Mouse (Mus musculus): ENCODE results near the gene Myo10. TPM values are rescaled to one million over a fixed set of nuclear protein-coding genes. Genes with fewer than 3 reads are reported as not detected.

The Myo10 gene
- polyA plus RNA-seq, 1 experiment from 2014 or later: 25.8 TPM

DNA sequence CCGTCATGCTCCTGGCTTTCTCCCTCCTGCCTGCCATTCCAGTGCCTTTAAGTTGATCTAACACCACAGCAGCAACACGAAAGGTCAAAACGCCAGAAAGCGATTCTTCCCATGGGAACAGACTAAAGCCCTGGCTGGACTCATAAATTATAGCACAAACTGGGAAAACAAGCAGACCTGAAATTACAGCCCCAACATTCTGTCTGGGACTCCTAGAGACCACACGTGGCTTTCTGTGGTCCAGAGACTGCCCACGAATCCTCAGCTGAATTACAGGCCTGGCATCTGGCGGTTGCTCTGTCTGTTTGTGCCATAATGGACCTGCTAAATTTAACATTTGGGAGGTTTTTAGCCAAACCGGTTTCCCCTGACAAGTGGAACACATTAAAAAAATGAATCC lies 171.8 kb downstream of the Myo10 start:
- no peaks in the 10 kb centered on the region for H3K27me3 ChIP-seq (ENCODE audit: insufficient read depth, low read length)
- H3K27ac ChIP-seq: no peak overlapping the region
- peaks cover 4% of the 10 kb centered on the region; the same call in 1 of the 2 replicates for H3K4me1 ChIP-seq (replicated peaks; ENCODE audit: insufficient read depth, low read length)
- 43% methylated on average over 8 of the region's 8 CpGs for WGBS
- H3K4me2 ChIP-seq (ENCODE audit: low read length): no peak overlapping the region
- H3K36me3 ChIP-seq (ENCODE audit: insufficient read depth, low read length): peaks cover 43% of the 10 kb centered on the region
- DNase-seq (ENCODE audit: low spot score) (peak; percentile 53), ATAC-seq (replicated peaks; ENCODE audit: low FRiP score, low read depth) (no peak)
- no peak overlapping the region for H3K4me3 ChIP-seq (replicated peaks; ENCODE audit: low read depth, low read length)
- no peaks in the 10 kb centered on the region for H3K9me3 ChIP-seq (replicated peaks; ENCODE audit: low read length)
- TF ChIP-seq CTCF (IDR thresholded peaks at IDR 0.05; ENCODE audit: low read depth): no peak
- H3K9ac ChIP-seq (ENCODE audit: low read depth, low read length): no peak overlapping the region

DNA sequence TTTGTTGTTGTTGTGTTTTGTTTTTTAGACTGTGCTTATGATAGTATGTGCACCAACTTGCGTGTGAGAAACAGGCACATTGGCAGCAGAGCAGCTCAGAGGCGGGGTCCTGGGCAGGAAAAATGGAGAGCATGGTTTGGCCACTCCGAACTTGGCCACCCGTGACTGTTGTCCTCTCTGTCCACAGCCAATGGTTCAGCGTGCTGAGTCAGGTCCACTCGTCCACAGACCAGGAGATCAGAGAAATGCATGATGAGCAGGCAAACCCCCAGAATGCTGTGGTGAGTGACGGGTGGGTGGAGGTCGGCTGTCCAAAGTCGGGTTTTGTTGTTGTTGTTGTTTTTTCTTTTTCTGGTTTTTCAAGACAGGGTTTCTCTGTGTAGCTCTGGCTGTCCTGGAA lies 173.2 kb downstream of the Myo10 start:
- Histone ChIP-seq H3K36me3 (ENCODE audit: insufficient read depth, low read length) (peaks cover 52% of the 10 kb centered on the region), H3K27me3 (ENCODE audit: insufficient read depth, low read length) (no peaks in the 10 kb centered on the region), H3K4me3 (replicated peaks; ENCODE audit: low read depth, low read length) (no peak overlapping the region), H3K9ac (ENCODE audit: low read depth, low read length) (no peak overlapping the region), H3K27ac (no peak overlapping the region), H3K9me3 (replicated peaks; ENCODE audit: low read length) (no peaks in the 10 kb centered on the region), H3K4me2 (ENCODE audit: low read length) (no peak overlapping the region), H3K4me1 (replicated peaks; ENCODE audit: insufficient read depth, low read length) (0 out of 2 replicates have a peak, but pooled peaks cover 4% of the 10 kb centered on the region)
- no peak for DNase-seq (ENCODE audit: low spot score)
- ATAC-seq (replicated peaks; ENCODE audit: low FRiP score, low read depth): no peak
- 90% methylated on average over 9 of the region's 9 CpGs for WGBS
- TF ChIP-seq CTCF (IDR thresholded peaks at IDR 0.05; ENCODE audit: low read depth): no peak

DNA sequence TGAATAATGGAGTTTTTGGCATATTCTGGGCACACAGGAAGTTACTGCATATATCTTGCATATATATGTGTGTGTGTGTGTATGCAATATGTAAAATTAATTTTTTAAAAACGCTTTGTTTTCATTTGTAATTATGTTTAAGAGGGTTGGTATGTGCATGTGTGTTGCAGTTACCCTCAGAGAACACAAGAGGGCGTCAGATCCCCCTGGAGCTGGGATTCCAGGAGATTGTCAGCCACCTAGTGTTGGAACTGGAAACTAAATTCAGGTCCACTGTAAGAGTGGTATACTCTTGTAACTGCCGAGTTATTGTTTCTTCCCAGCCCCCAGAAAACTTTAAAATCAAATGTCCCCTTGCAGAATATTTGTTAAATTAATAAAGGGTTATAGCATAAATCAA lies 174.0 kb downstream of the Myo10 start:
- ATAC-seq (replicated peaks; ENCODE audit: low FRiP score, low read depth) (no peak), DNase-seq (ENCODE audit: low spot score) (peak; percentile 81)
- 62% methylated on average over 3 of the region's 3 CpGs for WGBS
- no peak overlapping the region for H3K27ac ChIP-seq
- no peak overlapping the region for H3K4me3 ChIP-seq (replicated peaks; ENCODE audit: low read depth, low read length)
- no peak overlapping the region for H3K4me2 ChIP-seq (ENCODE audit: low read length)
- H3K9ac ChIP-seq (ENCODE audit: low read depth, low read length): no peak overlapping the region
- 0 out of 2 replicates have a peak, but pooled peaks cover 4% of the 10 kb centered on the region for H3K4me1 ChIP-seq (replicated peaks; ENCODE audit: insufficient read depth, low read length)
- H3K36me3 ChIP-seq (ENCODE audit: insufficient read depth, low read length): peaks cover 57% of the 10 kb centered on the region
- H3K27me3 ChIP-seq (ENCODE audit: insufficient read depth, low read length): no peaks in the 10 kb centered on the region
- no peaks in the 10 kb centered on the region for H3K9me3 ChIP-seq (replicated peaks; ENCODE audit: low read length)
- TF ChIP-seq CTCF (IDR thresholded peaks at IDR 0.05; ENCODE audit: low read depth): peak; percentile 98

DNA sequence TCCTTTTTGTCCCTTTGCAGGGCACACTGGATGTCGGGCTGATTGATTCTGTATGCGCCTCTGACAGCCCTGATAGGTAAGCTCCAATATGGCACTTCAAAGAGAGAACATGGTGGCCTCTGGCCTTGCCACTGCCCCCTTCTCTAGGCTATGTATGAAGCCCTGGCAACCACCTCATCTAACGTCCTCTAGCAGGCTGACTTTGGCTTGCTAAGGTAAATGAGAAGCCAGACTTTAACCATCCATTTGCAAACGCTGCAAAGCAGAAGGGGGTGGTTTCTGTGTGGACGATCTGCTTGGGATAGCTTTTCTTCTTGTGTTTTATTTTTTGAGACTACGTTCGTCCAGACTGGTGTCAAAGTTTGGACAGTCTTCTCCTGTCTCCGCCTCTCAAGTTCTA lies 174.9 kb downstream of the Myo10 start:
- no peak overlapping the region for H3K4me2 ChIP-seq (ENCODE audit: low read length)
- no peak for ATAC-seq (replicated peaks; ENCODE audit: low FRiP score, low read depth)
- H3K4me1 ChIP-seq (replicated peaks; ENCODE audit: insufficient read depth, low read length): 0 out of 2 replicates have a peak, but pooled peaks cover 4% of the 10 kb centered on the region
- no peak overlapping the region for H3K4me3 ChIP-seq (replicated peaks; ENCODE audit: low read depth, low read length)
- H3K27me3 ChIP-seq (ENCODE audit: insufficient read depth, low read length): no peaks in the 10 kb centered on the region
- H3K27ac ChIP-seq: no peak overlapping the region
- peaks cover 63% of the 10 kb centered on the region for H3K36me3 ChIP-seq (ENCODE audit: insufficient read depth, low read length)
- no peaks in the 10 kb centered on the region for H3K9me3 ChIP-seq (replicated peaks; ENCODE audit: low read length)
- no peak for TF ChIP-seq CTCF (IDR thresholded peaks at IDR 0.05; ENCODE audit: low read depth)
- WGBS: 81% methylated on average over 8 of the region's 8 CpGs
- no peak overlapping the region for H3K9ac ChIP-seq (ENCODE audit: low read depth, low read length)
- DNase-seq (ENCODE audit: low spot score): no peak

DNA sequence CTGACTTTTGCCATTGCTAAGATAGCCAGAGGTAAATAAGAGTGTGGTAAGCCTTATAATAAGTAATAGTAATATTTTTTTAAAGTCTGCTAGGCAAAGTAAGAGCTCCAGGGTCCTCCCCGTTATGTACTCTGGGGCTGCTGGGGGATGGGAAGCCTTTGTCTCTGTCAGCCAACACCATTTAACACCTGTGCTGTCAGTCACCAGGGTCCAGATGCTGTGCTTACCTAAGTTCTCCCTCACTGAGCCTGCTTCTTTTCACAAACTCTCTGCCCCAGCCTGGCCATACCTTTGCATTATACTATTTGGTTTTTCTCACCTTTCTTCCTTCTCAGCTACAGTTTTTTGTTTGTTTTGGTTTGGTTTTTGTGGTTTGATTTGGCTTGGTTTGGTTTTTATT lies 175.6 kb downstream of the Myo10 start:
- no peak for TF ChIP-seq CTCF (IDR thresholded peaks at IDR 0.05; ENCODE audit: low read depth)
- Histone ChIP-seq H3K4me1 (replicated peaks; ENCODE audit: insufficient read depth, low read length) (0 out of 2 replicates have a peak, but pooled peaks cover 4% of the 10 kb centered on the region), H3K9me3 (replicated peaks; ENCODE audit: low read length) (no peaks in the 10 kb centered on the region), H3K36me3 (ENCODE audit: insufficient read depth, low read length) (peaks cover 68% of the 10 kb centered on the region), H3K27ac (no peak overlapping the region), H3K4me3 (replicated peaks; ENCODE audit: low read depth, low read length) (no peak overlapping the region), H3K4me2 (ENCODE audit: low read length) (no peak overlapping the region), H3K27me3 (ENCODE audit: insufficient read depth, low read length) (no peaks in the 10 kb centered on the region), H3K9ac (ENCODE audit: low read depth, low read length) (no peak overlapping the region)
- 95% methylated on average over 1 of the region's 1 CpGs for WGBS
- ATAC-seq (replicated peaks; ENCODE audit: low FRiP score, low read depth) (no peak), DNase-seq (ENCODE audit: low spot score) (no peak)

DNA sequence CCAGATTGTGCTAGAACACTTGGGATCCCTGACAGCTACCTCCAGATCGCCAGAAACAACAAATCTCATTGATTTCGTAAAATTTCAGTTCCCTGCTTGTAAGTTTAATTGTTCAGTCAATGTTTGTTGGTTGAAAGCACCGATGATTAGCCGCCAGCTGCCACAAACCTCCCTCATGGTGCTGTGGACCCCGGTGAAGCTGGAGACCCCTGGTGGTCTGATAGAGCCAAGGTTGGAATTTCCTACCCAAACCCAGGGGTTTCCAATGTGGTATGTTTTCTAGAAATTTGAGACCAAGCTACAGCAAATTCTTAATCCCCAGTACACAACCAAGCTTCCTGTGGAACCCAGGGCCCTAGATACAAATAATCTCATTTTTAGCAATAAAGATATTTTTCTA lies 179.4 kb downstream of the Myo10 start:
- no peaks in the 10 kb centered on the region for H3K4me1 ChIP-seq (replicated peaks; ENCODE audit: insufficient read depth, low read length)
- H3K36me3 ChIP-seq (ENCODE audit: insufficient read depth, low read length): peaks cover 85% of the 10 kb centered on the region
- no peak overlapping the region for H3K4me2 ChIP-seq (ENCODE audit: low read length)
- no peak overlapping the region for H3K9ac ChIP-seq (ENCODE audit: low read depth, low read length)
- H3K27me3 ChIP-seq (ENCODE audit: insufficient read depth, low read length): no peaks in the 10 kb centered on the region
- ATAC-seq (replicated peaks; ENCODE audit: low FRiP score, low read depth): no peak
- no peak for DNase-seq (ENCODE audit: low spot score)
- no peak overlapping the region for H3K27ac ChIP-seq
- H3K9me3 ChIP-seq (replicated peaks; ENCODE audit: low read length): no peaks in the 10 kb centered on the region
- TF ChIP-seq CTCF (IDR thresholded peaks at IDR 0.05; ENCODE audit: low read depth): peak; percentile 45
- 82% methylated on average over 5 of the region's 5 CpGs for WGBS
- no peak overlapping the region for H3K4me3 ChIP-seq (replicated peaks; ENCODE audit: low read depth, low read length)

DNA sequence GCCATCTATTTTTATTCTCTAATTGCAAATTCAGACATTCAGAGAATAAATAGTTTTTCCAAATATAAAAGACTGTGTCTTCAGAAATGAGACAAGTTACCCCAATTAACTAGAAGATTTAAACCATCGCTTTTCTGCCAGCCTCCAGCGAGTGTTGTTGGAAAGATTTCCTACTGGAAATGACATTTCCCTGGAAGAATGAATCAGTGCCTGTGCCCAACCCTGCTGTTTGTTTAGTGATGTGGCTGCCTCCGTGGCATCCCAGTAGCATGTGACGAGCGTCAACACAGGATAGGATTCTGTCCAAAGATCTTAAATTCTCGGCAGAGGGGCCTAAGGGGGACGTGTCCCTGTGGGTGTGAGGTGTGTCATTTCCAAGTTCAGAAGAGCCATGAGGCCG lies 179.9 kb downstream of the Myo10 start:
- H3K9ac ChIP-seq (ENCODE audit: low read depth, low read length): no peak overlapping the region
- H3K36me3 ChIP-seq (ENCODE audit: insufficient read depth, low read length): peaks cover 84% of the 10 kb centered on the region
- H3K4me1 ChIP-seq (replicated peaks; ENCODE audit: insufficient read depth, low read length): no peaks in the 10 kb centered on the region
- H3K9me3 ChIP-seq (replicated peaks; ENCODE audit: low read length): no peaks in the 10 kb centered on the region
- H3K27ac ChIP-seq: no peak overlapping the region
- no peak overlapping the region for H3K4me3 ChIP-seq (replicated peaks; ENCODE audit: low read depth, low read length)
- ATAC-seq (replicated peaks; ENCODE audit: low FRiP score, low read depth) (no peak), DNase-seq (ENCODE audit: low spot score) (no peak)
- H3K4me2 ChIP-seq (ENCODE audit: low read length): no peak overlapping the region
- TF ChIP-seq CTCF (IDR thresholded peaks at IDR 0.05; ENCODE audit: low read depth): no peak
- H3K27me3 ChIP-seq (ENCODE audit: insufficient read depth, low read length): no peaks in the 10 kb centered on the region
- WGBS: 65% methylated on average over 8 of the region's 8 CpGs
